Mouse (Mus musculus) mouse embryonic stem cell (cell line): ENCODE measurements around the gene Chn1.

Experiments used
- in situ Hi-C, 2 experiments: fragments of 300-500 bp; cut with MboI; formaldehyde crosslinking; loops; 1 replicate in 1 of 2; 3 replicates in 1 of 2; pipeline ENCODE4 v1.14.3; 2019 to 2020; ENCODE audit warnings: low sequenced_read_pairs in 2 of 2, low pct_unique_long_range_greater_than_20kb in 1 of 2, mixed read lengths in 1 of 2; ENCODE audit not compliant: unreplicated experiment in 1 of 2

Chn1 gene

DNA sequence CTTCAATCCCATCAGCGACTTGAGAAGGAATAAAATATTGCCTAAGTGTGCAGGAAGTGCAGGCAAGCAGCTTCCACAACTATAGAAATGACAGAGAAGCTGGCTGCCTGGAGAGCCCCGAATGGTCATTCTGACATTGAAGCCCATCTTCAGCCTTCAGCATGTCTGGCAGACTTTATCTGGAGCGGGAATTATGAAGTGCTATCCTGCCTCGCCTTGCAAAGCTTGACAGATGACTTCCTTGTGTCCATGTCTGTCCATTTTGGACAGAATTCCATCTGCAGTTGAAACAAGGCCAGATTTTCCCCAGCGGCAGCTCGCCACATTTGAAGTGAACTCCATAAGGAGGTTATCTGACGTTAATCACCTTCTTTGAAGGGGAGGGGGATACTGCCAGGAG lies 15.2 kb downstream of the Chn1 start:
- in situ Hi-C loops: no loop called here

DNA sequence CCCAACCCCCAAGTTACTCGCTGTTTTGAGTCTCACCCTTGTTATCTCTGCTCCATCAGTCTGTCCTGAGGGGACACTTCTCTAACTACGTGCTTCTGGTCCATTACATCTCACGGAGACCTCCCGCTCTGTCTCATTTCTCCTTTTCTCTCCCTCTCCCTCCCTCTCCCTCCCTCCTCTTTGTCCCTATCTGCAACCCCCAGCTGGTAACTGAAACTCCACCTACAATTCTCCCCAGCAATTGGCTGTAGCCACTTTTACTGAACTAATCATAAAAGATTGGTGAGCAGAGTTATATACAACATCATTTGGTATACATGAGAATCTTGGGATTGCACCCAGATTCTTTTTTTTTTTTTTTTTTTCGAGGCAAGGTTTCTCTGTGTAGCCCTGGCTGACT lies 16.1 kb downstream of the Chn1 start:
- in situ Hi-C loops: no loop called here

DNA sequence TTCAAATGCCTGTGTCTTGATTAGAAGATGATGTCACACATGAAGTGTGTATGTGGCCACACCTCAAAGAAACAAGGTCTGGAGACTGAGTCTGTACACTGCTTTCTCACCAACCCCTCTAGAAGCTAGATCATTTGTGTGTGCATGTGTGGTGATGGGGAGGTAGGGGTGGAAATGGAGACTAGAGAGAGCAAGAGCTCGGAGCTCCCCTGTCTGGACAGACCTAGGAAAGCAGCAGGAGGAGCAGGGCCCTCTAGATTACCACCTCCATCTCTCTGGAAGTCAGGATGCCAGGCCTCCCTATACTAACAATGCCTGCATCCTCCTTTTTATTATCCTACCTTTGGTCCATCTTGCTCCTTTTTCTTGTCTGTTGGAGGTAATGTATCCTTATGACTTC lies 27.8 kb downstream of the Chn1 start:
- in situ Hi-C loops: no loop called here

DNA sequence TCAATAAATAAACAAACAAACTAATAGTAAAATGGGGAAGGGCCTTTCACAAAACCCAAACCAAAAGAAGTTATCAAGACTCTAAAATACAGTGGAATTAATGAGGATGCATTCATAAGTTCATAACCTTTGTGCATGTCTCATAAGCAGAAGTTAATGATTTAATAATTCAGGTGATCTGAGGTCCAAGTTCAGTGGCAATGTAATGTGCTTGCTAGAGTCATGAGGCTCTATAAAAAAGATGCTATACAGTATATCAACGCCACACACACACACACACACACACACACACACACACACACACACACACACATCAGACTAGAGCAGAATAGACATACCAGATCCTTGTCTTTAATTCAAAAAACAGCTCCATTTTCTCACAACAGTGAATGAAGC lies 28.8 kb downstream of the Chn1 start:
- in situ Hi-C loops: no loop called here

DNA sequence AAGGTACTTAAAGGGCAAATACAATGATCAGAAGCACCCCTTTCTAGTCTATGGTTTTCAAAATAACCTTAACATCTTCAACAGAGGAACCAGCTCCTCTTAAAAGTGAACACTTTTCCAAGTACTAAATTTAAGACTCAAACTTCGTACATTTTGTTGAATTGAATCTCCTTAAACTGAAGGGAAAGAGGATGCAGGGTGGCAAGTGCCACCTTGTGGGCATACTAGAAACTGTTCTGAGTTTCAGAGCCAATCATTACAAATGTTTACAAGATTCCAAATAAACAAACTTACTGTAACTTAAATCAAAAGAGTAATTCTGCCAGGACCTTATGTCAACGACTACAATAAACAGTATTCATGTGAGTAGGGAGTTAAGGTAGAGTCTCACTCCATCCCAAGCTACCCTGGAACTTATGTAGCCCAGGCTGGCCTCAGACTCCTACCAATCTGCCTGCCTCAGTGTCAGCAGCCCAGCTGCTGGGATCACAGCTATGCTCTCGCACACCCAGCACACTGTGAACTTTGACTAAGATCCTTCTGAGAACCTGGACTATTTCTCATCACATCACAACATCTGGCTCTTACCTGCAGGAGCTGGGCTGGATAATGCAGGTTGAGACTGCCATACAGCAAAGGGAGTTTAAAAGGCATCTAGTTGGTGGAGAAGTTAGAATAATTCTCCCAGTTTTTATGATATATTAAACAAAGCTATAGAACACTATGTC lies 29.3 kb downstream of the Chn1 start:
- in situ Hi-C loops: no loop called here

DNA sequence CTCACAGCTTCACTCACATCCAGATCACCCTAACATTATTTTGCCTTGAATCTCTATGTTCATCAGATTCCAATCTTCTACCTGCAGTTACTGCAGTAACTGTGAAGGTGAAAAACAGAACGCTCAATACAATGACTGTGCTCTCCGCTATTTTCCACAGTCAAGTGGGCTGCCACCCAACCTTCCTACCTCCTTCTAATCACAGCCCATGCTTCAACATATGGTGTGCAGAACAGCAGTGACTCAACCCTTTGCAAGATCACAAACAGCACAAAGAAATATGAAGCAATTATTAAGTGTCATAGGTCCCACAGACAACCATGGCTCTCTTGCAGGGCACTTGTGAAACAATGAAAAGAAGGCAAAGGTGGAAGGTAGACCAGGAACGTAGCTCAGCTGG lies 33.9 kb downstream of the Chn1 start:
- in situ Hi-C loops: no loop called here

DNA sequence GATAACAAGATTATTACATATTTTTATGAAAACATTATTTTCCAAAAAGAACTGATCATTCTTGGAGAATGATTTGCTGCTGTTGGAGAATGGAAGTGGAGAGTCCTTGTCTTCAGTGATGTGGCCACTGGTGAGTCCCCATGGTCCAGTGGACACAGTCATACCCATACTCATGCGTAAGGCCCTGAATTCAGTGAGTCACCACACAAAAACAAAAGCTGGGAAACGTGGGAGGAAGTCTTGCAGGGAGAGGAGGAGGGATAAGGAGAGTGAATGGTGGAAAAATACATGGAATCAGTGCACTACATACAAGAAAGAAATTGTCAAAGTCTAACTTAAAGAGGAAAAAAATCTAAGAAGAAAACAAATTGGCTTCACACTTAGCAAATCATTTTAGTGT lies 47.3 kb downstream of the Chn1 start:
- in situ Hi-C loops: no loop called here

DNA sequence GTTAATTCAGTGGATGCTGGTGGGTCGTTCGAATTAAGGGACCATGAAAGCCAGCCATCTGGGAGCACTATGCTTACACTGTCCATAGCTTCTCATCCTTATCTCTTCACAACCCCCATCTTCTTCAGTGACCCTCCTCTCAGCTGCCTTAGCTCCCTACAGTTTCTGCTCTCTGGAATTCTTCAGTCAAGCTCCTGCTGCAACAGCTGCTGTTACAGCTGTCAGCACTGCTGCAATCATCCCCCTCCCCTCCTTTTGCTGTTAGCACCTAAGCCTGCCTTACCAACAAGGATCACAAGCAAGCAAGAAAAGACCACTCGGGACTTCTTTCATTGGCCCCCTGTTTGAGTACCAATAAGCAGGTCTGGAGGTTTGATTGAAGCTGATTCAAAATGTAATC lies 50.2 kb downstream of the Chn1 start:
- in situ Hi-C loops: no loop called here

DNA sequence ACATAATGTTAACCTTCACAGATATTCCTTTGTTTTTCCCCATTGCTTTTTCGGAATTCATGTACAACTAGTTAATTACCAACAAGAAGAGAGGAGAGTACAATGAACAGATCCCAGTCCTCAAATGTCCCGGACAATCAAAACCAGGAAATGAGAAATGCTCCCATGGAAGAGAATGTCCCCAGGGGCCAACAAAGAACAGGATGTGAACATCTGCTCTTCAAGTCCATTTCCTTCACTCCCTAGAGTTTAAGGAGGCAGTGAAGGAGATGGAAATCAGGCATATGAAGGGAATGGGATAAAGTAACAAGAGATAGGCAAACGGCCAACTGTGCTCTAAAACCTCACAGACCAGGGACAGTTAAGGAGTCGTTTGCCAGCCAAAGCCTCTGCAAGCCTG lies 53.3 kb downstream of the Chn1 start:
- in situ Hi-C loops: no loop called here

DNA sequence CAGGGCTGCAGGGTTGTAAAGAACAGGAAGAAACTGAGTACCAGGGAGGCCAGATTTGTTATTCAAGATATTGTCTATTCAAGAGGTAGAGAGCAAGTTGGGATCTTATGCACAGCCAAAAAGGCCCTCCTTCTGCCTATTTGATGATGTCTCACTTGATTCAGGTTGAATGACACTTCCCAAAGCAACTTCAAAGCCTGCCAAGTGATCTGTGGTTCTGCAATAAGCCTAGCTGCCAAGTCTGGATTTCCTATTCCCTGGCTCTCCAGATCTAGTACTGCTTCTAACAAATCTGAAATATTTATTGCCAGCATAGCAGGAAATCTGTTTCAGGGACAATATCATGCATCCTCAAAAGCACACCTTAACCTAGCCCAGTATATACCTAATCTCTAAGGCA lies 62.7 kb downstream of the Chn1 start:
- in situ Hi-C loops: no loop called here

DNA sequence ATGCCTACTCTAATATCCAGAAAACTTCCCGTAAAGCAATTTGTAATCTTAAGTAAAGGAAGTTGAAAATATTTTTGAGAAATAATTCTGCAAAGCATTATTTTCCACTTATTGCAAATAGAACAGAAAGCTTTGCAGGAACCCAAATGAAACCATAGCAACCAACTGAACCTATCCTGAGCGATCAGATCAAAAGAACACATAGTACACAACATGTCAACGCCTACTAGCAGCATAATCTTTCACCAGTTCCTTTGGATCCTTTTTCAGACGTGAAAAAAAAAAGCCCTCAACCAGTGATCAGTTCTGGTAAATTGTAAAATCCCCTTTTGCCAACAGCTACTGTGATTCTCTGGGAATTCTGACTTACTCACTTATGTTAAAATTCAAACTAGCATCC lies 82.1 kb downstream of the Chn1 start:
- in situ Hi-C loops: no loop called here

DNA sequence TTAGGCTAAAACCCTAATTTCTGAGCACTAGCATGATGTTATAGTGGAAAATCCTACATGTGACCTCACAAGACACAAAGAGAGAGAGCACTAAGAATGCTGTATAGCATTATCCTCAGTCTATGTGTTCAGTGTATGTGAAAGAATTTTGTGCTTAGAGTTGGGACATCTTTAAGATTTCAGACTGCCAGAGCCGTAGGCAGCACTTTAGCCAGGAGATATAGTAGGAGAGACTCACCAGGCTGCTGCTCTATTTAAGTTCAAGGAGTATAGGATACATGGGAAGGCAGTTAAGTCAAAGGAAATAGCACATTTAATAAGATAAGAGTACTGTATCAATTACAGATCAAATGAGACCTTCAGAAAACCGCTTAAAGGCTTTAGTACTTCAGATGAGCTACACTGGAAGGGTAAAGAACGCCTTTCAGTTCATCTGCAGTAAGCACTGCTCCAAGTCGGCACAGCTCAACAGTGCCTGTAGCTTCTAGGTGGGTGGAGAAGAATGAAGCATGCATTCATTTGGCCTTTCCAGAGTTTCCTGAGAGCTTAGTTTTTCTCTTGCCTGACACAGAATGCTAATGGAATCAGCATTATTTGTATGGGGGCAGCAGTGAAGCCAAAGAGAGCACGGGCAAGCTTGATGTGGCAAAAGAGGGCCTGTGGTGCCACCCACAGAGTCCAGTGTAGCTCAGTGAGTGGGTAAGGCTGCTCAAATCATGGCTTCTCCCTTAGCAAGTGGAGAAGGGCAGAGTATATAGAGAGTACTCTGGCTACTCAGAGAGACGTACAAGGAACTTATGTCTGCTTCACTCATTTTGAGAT lies 84.2 kb downstream of the Chn1 start:
- in situ Hi-C loops: no loop called here

DNA sequence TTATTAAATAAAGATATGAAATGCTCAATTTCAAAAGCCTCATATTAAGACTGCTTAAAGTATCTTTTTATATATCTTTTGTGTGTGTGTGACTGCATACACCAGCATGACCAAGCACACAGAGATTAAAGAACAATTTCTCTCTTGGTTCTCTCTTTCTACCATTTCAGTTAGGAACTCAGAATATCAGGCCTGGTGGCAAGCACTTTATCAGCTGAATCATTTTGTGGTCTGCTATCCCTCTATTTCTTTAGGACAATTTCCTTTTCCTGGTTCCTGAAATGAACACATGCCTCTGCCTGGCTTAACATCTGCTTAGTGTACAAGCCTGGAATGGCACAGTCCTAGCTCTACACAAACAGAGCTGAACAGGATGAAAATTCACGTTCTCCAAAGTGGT lies 92.6 kb downstream of the Chn1 start:
- in situ Hi-C loops: no loop called here

DNA sequence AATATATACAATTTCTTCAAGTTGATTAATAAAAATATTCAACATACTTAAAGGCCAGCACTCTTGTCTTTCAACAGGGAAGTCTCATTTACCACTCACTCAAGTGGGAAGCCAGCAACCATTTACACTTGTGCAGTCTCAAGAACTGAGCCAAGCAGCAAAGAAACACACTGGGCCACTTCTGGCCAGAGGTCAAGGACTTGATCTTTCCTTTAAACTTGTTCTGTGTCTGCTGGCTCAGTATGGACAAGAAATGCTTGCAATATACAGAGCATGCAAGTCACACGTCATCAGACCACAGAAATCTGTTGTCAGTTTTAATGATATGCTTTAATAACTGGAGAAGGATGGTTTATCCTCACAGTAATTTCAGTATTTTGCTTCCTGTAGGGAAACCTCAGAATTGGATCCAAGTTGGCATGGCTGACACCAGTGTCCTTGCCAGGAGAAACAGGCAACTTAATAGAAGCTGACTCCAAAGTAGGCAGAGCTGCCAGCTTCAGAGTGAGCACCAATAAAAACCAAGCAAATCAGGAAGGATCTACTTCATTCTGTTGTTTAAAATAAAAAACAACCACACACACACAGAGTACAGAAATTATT lies 94.6 kb downstream of the Chn1 start:
- in situ Hi-C loops: no loop called here

DNA sequence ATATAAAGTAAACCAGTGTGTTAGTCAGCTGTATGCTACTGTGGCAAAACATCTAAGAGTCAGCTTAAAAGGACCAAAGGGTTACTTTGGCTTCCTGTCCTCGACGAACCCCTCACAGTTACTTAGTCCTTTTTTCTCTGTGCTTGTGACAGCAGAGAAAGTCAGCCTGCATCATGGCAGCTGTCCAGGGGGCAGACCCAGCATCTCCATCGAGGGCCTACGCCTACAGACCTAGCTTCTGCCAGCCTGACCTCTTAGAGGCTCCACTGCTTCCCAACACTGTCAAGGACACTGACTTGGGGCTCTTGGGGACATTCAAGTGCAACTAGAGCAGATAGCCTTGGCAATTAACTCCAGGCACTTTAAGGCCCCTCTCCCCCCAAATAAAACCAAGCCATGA lies 106.5 kb downstream of the Chn1 start:
- in situ Hi-C loops: no loop called here

DNA sequence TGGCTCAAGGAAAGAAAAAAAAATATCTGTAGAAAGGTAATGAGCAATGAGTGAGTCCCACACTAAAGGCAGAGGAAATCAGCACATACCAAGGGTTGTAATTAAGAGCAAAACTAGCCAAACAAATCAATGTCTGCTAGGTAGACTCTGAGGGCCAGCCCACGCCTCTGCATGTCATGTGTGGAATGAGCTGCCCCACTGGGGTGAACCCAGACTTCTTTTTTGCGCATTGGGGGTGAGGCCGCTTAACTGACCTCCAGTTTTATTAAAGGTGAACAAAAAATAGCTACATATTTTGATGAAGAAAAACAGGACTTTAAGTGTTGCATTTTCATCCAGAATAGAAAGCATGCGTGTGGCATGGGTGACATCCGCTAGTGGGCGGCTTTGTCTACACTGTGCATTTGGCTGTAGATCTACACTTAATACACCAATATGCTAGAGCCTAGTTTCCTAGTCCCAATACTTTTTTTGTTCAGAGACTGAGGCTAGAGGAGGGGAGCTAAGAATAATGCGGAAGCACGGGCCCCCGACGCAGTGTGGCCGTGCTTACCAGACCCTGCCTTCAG lies 114.5 kb downstream of the Chn1 start:
- in situ Hi-C loops: no loop called here

DNA sequence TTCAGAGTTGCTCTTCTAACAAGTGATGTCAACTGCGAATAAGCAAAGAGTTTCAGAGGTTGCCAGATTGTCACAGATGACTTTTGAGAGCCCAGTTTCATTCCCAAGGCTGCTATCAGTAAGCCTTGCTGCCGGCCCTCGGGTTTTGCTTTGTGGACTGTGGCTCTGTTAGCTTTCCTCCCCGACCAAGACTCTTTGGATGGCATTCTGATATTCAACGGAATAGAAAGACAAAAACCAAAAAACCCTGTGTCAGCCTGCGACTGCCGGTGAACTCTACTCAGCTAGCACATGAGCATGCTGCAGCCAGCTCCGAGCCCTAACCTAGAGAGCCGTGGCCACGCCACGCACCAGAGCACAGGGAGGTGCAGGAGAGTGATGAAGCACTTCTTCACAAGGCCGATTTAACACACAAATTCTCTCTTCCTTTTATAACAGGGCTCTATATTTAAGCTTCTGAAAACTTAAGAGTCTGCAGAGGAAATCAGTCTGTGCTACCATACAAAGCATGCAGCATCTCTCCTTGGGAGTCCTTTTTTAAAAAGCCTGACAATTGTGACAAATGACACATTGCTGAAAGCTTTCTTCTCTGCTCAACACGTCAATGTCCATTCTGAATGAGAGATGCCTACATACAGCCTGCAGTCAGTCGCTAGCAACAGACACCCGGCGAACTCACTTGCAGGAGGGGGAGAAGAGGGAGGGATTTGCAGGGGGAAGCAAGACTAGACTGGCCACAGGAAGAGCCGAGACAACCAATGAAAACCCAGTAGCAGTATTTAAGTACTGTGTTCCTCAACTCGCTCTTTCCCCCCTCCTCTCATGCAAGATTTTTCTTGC lies 115.2 kb downstream of the Chn1 start:
- in situ Hi-C loops: no loop called here

DNA sequence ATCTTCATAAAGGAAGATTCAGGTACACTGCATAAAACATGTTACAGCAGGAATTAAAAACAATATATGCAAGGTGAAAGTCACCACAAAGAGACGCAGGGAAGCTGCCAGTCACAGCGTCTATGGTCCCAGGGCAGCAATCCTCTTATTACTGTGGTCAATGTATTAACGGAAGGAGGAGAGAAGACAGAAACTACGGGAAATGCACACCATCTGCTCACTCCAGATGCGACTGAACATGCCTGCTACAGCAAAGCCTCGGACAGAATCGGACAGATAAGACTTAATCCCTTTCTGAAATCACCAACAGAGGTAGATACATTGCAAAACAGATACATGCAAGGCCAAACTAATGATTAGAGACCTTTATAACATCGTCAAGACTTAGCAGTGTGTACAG lies 116.1 kb downstream of the Chn1 start:
- in situ Hi-C loops: no loop called here

DNA sequence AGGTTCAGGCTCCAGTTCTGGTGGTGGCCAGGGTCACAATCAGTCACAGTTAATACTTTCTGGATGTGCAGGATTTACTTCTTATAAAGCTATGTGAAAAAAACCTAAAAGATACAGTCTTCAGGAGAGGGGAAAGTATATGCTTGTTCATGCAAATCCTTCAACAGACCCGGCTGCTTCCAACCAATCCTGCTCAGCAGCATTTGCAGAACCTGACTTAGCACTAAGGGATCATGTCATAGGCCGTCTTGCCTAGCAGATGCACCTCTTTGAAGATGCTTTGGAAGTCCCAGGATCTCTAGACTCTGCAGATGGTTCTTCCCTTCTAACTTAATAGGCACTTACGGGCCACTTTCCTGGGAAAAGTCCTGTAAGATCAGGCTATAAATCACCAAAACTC lies 117.2 kb downstream of the Chn1 start:
- in situ Hi-C loops: no loop called here
